Mouse (Mus musculus) limb, embryonic 12.5 days (tissue): Measurements from ENCODE around the gene Mag. TPM values are rescaled to one million over a fixed set of nuclear protein-coding genes. Genes with fewer than 3 reads are reported as not detected.
"Not testable (repeated sequence)": the region's sequence is repeated elsewhere in the genome, so short reads cannot be mapped to it uniquely, and the experiment has no call there.

Source experiments
- ATAC-seq: fragments of 200-750 bp; cut with Nextera tagmentation; 2 replicates; pipeline ENCODE4 v1.8.0; 2017; ENCODE audit warnings: low read depth, moderate TSS enrichment; ENCODE audit not compliant: insufficient number of reproducible peaks, insufficient read depth, low FRiP score, low TSS enrichment
- H3K27ac ChIP-seq: fragments of 300-500 bp; sonication (generic); 2 replicates; pipeline ENCODE4 v1.5.1; 2016; ENCODE audit warnings: mild to moderate bottlenecking, moderate library complexity
- H3K27me3 ChIP-seq: fragments of 300-500 bp; sonication (generic); 2 replicates; pipeline ENCODE4 v1.6.1; 2016; ENCODE audit warnings: mild to moderate bottlenecking, moderate library complexity
- H3K36me3 ChIP-seq: fragments of 300-500 bp; sonication (generic); 2 replicates; pipeline ENCODE4 v1.6.1; 2016; ENCODE audit warnings: mild to moderate bottlenecking, moderate library complexity
- H3K4me1 ChIP-seq: fragments of 300-500 bp; sonication (generic); replicated peaks from 2 replicates; pipeline ENCODE4 v1.6.1; 2016
- H3K4me2 ChIP-seq: fragments of 300-500 bp; sonication (generic); 2 replicates; pipeline ENCODE4 v1.6.1; 2016; ENCODE audit warnings: mild to moderate bottlenecking, moderate library complexity
- H3K4me3 ChIP-seq: fragments of 300-500 bp; sonication (generic); replicated peaks from 2 replicates; pipeline ENCODE4 v1.5.1; 2016; ENCODE audit warnings: mild to moderate bottlenecking
- H3K9ac ChIP-seq: fragments of 300-500 bp; sonication (generic); replicated peaks from 2 replicates; pipeline ENCODE4 v1.6.1; 2016; ENCODE audit warnings: mild to moderate bottlenecking, moderate library complexity
- H3K9me3 ChIP-seq: fragments of 300-500 bp; sonication (generic); 2 replicates; pipeline ENCODE4 v1.6.1; 2016; ENCODE audit warnings: mild to moderate bottlenecking, moderate library complexity
- WGBS: fragments of 180-500 bp; shearing (Covaris S2); methylation state at CpG from one replicate; pipeline ENCODE4 v1.1.7; 2016; 5-methylcytosine and 5-hydroxymethylcytosine counted together
- polyA plus RNA-seq: library from polyadenylated mRNA; unstranded; fragments of >200 nt; fragmentation: Nextera tagmentation; extraction: Ambion mirVana; gene quantifications from 2 replicates; pipeline ENCODE4 v1.2.1, GENCODE M21; 2016

Gene Mag
- polyA plus RNA-seq, 1 experiment from 2014 or later, result 0.29 TPM

DNA sequence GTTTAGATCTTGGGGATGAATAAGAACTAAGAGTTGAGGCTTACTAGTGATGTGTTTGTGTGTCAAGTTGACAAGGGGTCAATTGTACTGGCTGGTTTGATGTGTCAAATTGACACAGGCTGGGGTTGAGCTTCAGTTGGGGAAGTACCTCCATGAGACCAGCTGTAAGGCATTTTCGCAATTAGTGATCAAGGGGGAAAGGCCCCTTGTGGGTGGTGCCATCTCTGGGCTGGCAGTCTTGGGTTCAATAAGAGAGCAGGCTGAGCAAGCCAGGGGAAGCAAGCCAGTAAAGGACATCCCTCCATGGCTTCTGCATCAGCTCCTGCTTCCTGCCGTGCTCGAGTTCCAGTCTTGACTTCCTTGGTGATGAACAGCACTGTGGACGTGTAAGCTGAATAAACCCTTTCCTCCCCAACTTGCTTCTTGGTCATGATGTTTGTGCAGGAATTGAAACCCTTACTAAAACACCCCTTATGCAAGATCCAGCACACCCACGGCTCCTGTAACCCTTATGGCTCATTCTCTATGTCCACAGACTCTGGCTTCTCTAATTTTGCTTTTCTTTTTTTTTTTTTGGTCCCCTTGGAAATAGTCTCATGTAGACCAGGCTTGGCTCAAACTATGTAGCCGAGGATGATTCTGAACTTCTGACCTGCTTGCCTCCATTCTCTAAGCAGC is 20.9 kb upstream of the Mag start:
- 72% methylated on average over 6 of the region's 6 CpGs for WGBS
- not testable (repeated sequence) for H3K4me2 ChIP-seq, H3K9ac ChIP-seq, H3K4me3 ChIP-seq, H3K27ac ChIP-seq, ATAC-seq, H3K4me1 ChIP-seq, H3K36me3 ChIP-seq, H3K27me3 ChIP-seq, H3K9me3 ChIP-seq

DNA sequence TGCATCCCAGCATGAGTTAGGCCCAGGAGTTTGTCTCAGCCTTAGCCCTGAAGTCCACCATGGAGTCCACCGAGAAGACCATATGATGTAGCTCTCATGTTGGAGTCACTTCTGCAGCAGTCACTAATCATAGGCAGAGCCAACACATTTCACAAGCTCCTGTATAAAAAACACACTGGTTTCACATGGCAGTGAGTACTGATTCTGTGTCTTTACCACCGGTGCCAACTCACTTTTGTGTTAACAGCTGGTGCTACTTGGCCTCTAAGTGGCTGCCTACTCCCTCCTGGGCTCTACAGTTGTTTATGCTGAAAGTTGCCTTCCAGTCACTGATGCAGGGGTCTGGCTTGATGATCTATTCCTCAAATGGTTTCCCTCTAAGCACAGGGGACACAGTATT is 9.9 kb upstream of the Mag start, which contains the start of gene Hamp2:
Hamp2 (minus strand) TSS at position 101 of the 400 bp plus-strand sequence.
- not testable (repeated sequence) for H3K36me3 ChIP-seq, H3K9ac ChIP-seq, H3K4me1 ChIP-seq, H3K4me3 ChIP-seq, H3K4me2 ChIP-seq, H3K9me3 ChIP-seq, H3K27ac ChIP-seq, H3K27me3 ChIP-seq, ATAC-seq
- 82% methylated on average over 2 of the region's 2 CpGs for WGBS

DNA sequence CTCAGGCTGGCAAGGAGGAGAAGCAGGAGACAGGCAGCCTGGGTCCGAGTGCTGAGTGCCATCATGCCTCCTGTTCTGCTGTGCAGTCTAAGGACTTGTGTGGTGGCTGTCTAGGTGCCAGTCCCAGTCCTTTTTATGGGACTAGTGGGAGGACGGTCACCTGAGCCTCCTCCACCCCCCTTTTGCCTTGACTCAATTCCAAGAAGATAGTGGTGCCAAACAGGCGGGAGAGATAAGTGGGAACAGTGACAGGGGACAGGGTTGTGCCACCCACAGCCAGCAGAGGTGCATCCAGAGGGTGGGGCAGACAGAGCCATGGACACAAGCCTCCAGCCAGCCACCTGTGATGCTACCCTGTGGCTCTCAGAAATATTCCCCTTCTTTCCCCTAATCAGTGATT is 9.4 kb upstream of the Mag start:
- H3K27me3 ChIP-seq, result no peaks in the 10 kb centered on the region
- no peak overlapping the region for H3K27ac ChIP-seq
- H3K9me3 ChIP-seq, result no peaks in the 10 kb centered on the region
- H3K4me1 ChIP-seq, result no peaks in the 10 kb centered on the region
- H3K36me3 ChIP-seq, result no peaks in the 10 kb centered on the region
- H3K4me2 ChIP-seq, result no peak overlapping the region
- H3K4me3 ChIP-seq, result no peak overlapping the region
- 58% methylated on average over 3 of the region's 3 CpGs for WGBS
- ATAC-seq, result no peak
- no peak overlapping the region for H3K9ac ChIP-seq

DNA sequence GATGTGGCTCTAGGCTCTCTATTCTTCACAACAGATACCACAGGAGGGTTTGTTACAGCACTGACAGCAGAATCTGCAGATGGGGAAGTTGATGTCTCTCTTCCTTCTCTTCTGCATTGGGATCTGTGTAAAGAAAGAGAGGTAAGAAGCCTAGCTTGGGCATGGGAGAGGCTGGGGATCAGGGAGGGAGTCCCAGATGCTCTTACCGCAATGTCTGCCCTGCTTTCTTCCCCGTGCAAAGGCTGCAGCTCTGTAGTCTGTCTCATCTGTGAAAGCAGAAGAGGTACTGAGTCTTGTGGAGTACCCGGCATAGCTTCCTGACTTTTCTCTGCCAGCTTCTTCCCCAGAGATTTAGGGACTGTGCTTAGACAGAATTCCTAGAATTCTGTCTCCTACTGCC is 7.8 kb upstream of the Mag start:
- not testable (repeated sequence) for H3K4me1 ChIP-seq, H3K4me2 ChIP-seq, ATAC-seq, H3K27me3 ChIP-seq, H3K27ac ChIP-seq, H3K9ac ChIP-seq, H3K36me3 ChIP-seq, H3K9me3 ChIP-seq, H3K4me3 ChIP-seq
- WGBS, result 45% methylated on average over 3 of the region's 3 CpGs

DNA sequence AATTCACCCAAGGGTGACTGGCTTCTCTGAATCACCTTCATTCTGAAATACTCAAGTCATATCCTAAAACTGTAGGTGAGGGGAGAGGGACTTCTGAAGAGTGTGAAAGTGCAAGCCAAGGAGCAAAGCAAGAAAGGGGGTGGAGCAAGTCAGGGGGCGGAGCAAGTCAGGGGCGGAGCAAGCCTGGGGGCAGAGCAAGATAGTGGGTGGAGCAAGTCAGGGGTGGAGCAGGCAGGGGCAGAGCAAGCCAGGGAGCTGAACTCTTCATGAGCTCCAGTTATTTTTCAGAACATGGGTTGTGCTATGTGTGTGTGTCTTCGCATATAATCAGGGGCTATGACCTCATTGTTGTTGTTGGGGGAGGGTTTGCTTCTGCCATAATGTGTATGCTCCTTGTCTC is 5.5 kb upstream of the Mag start:
- Histone ChIP-seq H3K4me2 (no peak overlapping the region), H3K36me3 (no peaks in the 10 kb centered on the region), H3K27me3 (no peaks in the 10 kb centered on the region), H3K4me3 (no peak overlapping the region), H3K9me3 (no peaks in the 10 kb centered on the region), H3K4me1 (peaks cover 3% of the 10 kb centered on the region), H3K27ac (no peak overlapping the region), H3K9ac (no peak overlapping the region)
- WGBS, result 69% methylated on average over 3 of the region's 3 CpGs
- ATAC-seq, result no peak

DNA sequence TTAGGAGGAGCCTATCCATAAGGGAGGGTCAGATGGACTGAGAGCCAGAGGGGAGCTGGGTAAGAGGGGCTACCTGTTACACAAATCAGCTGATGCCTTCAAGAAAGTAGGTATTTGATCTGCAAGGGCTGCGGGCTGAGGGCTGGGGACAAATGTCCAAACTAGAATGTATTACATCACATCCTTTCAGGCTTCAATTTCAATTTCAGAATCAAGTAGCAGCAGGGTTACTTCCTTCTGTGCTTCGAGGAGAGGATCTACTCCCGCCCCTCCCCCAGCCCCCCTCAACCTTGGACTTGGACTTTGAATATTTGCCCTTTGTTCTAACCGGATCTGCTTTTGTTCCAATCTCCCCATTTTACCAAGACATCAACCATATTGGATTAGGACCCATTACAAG is 2.5 kb upstream of the Mag start:
- Histone ChIP-seq H3K4me3 (no peak overlapping the region), H3K27me3 (peaks cover 2% of the 10 kb centered on the region; the same call in 1 of the 2 replicates), H3K27ac (no peak overlapping the region), H3K9me3 (no peaks in the 10 kb centered on the region), H3K4me2 (no peak overlapping the region), H3K9ac (no peak overlapping the region), H3K36me3 (no peaks in the 10 kb centered on the region), H3K4me1 (peaks cover 8% of the 10 kb centered on the region)
- ATAC-seq, result no peak
- WGBS, result 58% methylated on average over 4 of the region's 4 CpGs

DNA sequence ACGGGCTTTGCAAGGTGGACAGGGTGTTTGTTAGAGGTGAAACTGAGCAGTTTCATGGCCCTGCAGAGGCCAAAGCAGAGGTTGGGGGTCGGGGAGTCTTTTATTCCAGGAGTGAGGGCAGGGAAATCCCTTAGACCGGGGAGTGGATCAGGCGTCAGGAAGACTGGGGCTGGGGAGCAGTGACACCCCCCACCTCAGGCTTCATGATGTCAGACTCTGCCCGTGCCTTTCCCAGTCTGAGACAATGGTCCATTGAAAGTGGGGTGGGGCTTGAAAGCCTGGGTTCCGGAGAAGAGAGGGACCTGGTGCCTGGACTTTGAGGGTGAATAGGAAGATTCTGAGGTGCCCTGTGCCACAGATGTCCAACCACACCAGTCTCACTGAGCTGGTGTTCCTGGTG is 2.0 kb upstream of the Mag start:
- no peak overlapping the region for H3K27ac ChIP-seq
- H3K4me2 ChIP-seq, result no peak overlapping the region
- no peak overlapping the region for H3K4me3 ChIP-seq
- no peaks in the 10 kb centered on the region for H3K9me3 ChIP-seq
- no peaks in the 10 kb centered on the region for H3K36me3 ChIP-seq
- 35% methylated on average over 6 of the region's 6 CpGs for WGBS
- no peak for ATAC-seq
- peaks cover 2% of the 10 kb centered on the region; the same call in 1 of the 2 replicates for H3K27me3 ChIP-seq
- peaks cover 8% of the 10 kb centered on the region for H3K4me1 ChIP-seq
- no peak overlapping the region for H3K9ac ChIP-seq

DNA sequence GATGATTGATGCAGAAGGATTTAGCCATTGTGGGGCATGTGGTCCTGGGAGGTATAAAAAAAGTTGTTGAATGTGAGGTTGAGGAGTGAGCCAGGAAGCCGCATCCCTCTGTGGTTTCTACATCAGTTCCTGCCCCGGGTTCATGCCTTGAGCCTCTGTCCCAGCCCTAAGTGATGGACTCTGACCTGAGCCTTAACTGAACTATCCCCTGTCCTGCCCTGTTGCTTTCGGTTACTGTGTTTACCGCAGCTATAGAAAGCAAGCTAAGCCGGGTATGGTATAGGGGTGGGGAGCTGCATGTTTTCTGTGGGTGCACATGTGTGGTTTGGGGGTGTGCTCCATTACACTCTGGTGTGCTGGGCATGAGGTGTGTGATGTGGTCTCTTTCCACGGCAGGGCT is 4.9 kb downstream of the Mag start:
- 79% methylated on average over 6 of the region's 6 CpGs for WGBS

DNA sequence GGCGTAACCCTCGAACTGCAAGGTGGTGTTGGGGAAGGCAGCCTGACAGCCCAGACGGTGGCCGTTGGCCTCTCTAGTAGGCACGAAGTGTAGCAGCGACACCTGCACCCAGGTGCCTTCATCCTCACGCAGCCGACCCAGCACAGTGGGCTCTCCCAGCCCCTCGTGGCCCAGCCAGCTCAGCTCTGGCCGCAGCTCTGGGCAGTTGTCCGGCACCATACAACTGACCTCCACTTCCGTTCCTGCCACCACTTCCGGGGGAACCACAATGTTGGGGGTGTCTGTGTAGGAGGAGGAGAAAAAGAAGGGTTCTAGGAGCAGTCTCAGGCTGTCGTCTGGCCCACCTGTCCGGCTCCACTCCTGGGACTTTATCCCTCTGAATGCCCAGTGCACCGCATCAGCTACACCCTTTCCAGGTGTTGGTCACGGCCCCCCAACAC is 5.7 kb downstream of the Mag start:
- Histone ChIP-seq H3K27me3 (peaks cover 8% of the 10 kb centered on the region), H3K9ac (no peak overlapping the region), H3K27ac (no peak overlapping the region), H3K9me3 (no peaks in the 10 kb centered on the region), H3K4me3 (peak overlapping the region; percentile 34), H3K4me2 (peak overlapping the region; percentile 65), H3K4me1 (peaks cover 16% of the 10 kb centered on the region), H3K36me3 (no peaks in the 10 kb centered on the region)
- ATAC-seq, result peak; percentile 33; the same call in 1 of the 2 replicates
- 23% methylated on average over 16 of the region's 17 CpGs for WGBS

More for the DNA sequence above, 4.9 kb downstream of the Mag start:
- Histone ChIP-seq H3K4me1 (peaks cover 16% of the 10 kb centered on the region), H3K36me3 (no peaks in the 10 kb centered on the region), H3K9ac (no peak overlapping the region), H3K9me3 (no peaks in the 10 kb centered on the region), H3K4me2 (no peak overlapping the region), H3K27me3 (peaks cover 9% of the 10 kb centered on the region), H3K4me3 (no peak overlapping the region), H3K27ac (no peak overlapping the region)
- no peak for ATAC-seq

DNA sequence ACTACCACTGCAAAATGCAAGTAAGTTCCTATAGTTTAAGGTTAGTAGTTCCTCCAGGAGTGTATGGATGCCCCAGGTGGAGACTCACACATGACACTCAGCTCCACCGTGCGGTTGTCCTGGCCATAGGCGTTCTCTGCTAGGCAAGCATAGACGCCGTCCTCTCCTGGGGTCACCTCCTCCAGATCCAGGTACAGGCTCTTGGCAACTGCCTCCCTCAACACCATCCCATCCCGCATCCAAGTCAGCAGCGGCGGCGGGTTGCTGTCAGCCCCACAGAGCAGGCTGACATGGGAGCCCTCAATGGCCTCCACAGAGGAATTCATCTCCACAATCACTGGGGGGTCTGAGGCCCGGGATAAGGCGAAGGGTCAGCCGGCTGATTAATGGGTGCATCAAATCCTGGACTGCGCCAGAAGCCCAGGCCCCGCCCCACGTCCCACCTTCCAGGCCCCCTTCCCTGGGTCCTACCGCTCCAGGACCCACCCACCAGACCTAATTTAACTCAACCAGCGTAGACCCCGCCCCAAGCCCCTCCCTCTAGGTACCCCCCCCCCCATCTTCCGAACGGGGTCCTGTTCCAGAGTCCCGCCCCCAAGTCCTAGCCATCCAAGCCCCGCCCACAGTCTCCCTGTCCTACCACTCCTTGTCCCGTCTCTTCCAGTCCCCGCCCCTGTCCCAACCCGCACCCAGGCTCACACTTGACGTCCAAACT is 6.2 kb downstream of the Mag start:
- H3K9ac ChIP-seq, result no peak overlapping the region
- under 1% methylated on average over 26 of the region's 26 CpGs for WGBS

DNA sequence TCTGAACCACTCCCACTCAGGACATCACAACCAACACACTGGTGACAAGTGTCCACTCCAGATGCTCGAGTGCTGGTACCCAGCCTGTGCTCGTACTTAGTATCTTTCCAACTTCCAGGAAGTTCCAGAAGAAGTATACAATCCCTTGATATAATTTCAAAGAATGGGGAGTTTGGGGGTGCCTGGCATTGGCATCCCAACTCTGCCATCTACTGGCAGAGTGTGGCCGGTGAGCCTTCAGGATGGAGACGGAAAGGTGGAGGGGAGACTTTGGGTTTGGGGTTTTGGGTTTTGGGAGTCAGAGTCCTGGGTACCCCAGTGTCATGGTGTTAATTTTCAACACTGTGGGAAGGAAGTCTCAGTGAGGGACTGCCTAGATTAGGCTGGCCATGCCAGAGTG is 10.6 kb downstream of the Mag start:
- H3K4me3 ChIP-seq, result no peak overlapping the region
- H3K36me3 ChIP-seq, result no peaks in the 10 kb centered on the region
- WGBS, result 57% methylated on average over 4 of the region's 4 CpGs
- peaks cover 16% of the 10 kb centered on the region for H3K4me1 ChIP-seq
- H3K27ac ChIP-seq, result no peak overlapping the region
- no peaks in the 10 kb centered on the region for H3K9me3 ChIP-seq
- H3K4me2 ChIP-seq, result no peak overlapping the region
- H3K9ac ChIP-seq, result no peak overlapping the region
- peaks cover 11% of the 10 kb centered on the region for H3K27me3 ChIP-seq
- ATAC-seq, result no peak

More for the DNA sequence above, 6.2 kb downstream of the Mag start:
- no peak overlapping the region for H3K27ac ChIP-seq
- no peaks in the 10 kb centered on the region for H3K36me3 ChIP-seq
- peaks cover 8% of the 10 kb centered on the region for H3K27me3 ChIP-seq
- H3K9me3 ChIP-seq, result no peaks in the 10 kb centered on the region
- H3K4me1 ChIP-seq, result peaks cover 15% of the 10 kb centered on the region
- peak overlapping the region; percentile 34 for H3K4me3 ChIP-seq
- peak; percentile 73 for ATAC-seq
- H3K4me2 ChIP-seq, result peak overlapping the region; percentile 65
